Mouse (Mus musculus) cerebellum, postnatal 25 days (tissue): ENCODE measurements around the gene Psg22.
"Not testable (repeated sequence)": the region's sequence is repeated elsewhere in the genome, so short reads cannot be mapped to it uniquely, and the experiment has no call there.

Experiments
- DNase-seq, 2 experiments: peaks; one replicate each; pipeline ENCODE4 v3.0.0; 2021; ENCODE audit warnings: mixed read lengths in 2 of 2

The Psg22 gene

DNA sequence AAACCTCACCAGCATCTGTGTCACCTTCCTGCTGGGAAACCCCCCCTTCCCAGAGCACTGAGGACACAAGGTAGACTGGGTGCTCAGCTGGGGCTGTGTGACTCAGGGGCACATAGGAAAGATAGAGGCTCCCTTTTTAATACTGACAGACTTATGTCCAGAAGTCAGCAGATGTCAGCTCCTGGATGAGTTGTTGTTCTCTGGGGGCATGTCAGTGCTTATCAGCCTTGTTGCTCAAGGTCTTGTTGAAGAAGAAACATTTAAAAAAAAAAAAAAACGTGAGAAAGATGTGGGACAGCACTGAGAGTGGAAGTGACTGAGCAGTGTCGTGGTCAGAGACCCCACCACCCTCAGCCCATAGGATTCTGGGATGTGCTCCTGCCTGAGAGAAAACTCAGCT, at the start of gene Psg22:
Gene Psg22 (plus strand): TSS at position 301 of the 400 bp plus-strand sequence.
- no peak for DNase-seq

DNA sequence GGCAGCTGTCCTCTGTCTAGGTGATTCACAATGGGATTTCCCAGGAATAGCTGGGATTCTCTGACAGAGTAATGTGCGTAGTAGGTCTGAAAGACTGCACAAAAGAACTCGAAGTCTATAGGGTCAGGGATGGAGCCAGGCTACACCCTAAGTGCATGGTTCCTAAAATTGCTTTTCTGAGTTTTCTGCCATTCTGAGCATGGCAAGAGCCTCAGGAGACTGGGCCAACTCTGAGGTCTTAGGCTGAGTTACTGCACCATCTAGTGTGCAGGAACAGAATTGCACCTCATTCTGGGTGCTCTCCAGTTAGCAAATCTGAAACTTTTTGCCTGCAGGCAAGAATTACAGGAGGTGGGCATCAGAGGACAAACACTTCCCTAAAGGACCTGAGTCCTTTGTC, 38.1 kb upstream of the Psg22 start:
- peak; percentile 54 to 70 for DNase-seq

DNA sequence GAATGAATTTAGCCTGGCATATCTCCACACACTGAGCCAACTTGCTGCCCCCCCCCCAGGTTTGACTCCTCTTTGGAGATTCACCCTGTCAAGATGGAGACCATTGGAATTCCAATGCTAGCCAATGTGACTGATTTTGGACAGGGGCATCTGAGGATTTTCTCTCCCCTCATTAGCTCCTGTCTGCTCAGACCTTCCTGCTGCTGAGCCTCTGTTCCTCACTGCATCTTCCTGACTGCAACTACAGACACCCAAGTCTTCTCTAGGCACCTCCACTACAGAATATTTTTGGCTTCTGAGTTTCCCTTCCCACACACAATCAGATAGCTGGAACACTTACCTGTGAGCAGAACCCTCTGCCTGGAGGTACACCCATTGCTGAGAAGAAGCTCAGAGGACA, 32.3 kb upstream of the Psg22 start:
- DNase-seq = no peak

DNA sequence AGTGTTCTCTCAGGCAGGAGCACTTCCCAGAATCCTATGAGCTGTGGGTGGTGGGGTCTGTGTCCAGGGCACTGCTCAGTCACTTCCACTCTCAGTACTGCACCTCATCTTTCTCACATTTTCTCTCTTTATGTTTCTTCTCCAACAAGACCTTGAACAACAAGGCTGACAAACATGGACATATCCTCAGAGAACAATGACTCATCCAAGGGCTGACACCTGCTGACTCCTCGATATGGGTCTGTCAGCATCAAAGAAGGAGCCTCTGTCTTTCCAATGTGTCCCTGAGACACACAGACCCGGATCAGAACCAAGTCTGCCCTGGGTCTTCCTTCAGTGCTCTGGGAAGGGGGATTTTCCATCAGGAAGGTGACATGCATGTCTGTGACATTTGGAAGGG, 31.8 kb upstream of the Psg22 start, which contains the start of gene Psg20:
Gene Psg20 (minus strand): TSS at position 101 of the 400 bp plus-strand sequence.
- DNase-seq = no peak

DNA sequence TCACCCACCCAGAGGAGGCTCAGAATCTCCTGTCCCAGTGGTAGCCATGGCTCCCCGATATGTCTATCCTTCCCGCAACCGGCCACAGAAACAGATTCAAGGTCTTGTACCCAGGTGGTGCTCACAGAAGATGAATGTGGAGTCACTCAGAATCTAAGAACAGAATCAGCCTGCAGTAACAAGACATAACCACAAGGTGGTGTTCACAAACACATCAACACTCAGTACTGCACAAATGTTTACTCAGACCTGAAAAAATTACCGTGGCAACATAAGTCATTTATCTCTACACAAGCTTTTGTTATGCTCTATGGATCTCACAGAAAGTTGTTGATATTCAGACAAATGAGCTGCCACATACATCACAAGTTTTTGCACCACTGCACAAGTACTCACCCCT, 7.6 kb upstream of the Psg22 start:
- not testable (repeated sequence) for DNase-seq

DNA sequence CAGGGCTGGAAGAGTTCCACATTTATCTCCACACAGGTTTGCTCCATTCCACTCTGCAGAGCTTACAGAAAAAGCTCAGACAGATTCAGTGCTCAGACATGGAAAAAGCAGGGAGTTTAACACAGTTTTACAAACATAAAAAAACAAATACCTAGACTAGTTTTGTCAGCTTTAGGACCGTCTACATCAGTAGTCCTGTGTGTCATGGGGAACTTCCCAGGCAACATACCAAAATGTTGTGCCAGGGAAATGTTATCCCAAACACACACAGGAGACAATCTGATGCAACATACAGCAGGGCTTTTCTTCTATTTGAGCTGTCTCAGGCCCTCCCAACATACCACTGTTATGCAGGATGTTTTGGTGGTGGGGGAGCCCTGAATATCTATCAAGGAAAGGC, 7.0 kb upstream of the Psg22 start:
- DNase-seq = no peak

DNA sequence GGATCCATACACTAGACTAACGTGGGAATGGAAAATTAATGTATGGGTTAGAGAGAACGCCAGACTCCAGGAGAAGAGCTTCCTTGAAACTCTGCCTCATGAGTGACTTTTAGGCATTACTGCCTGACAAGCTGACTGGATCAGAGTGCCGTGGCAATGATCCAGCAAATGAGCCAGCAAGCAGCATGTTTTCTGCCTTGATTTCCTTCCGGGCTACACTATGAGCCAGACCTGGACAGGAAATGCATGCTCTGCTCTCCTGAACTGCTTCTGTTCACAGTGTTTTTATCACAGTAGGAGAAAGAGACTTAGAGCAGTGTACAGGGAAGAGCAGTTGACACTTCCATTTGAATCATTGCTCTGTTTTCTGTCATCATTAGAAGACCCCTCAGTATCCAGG, 2.3 kb upstream of the Psg22 start:
- DNase-seq = no peak

DNA sequence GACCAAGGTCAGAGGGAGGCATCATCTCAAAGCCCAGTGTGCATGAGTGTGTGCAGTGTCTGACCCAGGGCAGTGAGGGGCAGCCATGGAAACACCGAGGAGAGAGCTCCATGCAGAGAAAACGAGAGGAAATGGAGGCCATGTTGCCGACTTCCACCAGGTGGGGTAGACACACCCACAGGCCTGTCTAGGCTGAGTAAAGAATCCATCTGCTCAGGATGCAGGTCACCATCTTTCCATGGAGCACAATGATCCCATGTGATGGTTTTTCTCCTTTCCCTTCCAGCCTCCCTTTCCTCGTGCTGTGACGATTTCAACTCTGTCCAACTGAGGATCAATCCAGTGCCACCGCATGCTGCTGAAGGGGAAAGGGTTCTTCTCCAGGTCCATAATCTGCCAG, 6.1 kb downstream of the Psg22 start:
- no peak for DNase-seq

DNA sequence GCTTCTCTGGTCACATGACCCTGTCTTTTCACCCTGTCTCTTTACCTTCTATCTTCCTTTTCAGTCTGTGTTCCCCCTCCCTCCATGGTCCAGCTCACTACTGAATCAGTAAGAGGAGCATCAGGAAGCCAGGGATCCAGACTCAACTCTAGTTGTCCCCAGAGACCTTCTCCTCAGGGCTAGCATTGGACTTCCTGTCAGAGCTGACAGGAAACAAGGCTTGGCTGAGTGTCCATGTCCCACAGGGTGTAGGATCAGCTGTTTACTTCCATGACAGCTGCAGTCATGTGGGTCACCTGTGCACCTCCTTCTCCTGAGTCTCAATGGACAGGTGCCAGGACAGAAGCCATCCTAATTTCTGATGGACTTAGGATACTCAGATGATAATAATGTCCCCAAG, 8.0 kb downstream of the Psg22 start:
- DNase-seq = not testable (repeated sequence)

DNA sequence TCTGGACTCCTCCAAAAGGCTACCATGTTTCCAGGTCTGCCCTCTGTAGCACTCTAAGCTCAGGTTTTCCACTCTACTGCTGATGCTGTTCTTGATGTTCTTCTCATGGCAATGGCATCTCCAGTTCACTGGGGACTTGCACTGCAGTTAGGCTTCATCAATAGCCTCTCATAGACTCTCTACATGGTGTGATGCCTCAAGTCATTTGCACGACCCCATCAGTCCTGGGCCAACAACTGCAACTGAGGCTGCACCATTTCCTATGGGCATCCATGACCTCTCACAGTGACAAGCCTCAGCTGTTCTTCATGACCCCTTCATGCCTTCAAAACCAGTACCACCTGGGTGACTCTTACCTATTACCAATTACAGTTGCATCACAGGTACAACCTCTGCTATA, 10.5 kb downstream of the Psg22 start:
- DNase-seq = no peak

DNA sequence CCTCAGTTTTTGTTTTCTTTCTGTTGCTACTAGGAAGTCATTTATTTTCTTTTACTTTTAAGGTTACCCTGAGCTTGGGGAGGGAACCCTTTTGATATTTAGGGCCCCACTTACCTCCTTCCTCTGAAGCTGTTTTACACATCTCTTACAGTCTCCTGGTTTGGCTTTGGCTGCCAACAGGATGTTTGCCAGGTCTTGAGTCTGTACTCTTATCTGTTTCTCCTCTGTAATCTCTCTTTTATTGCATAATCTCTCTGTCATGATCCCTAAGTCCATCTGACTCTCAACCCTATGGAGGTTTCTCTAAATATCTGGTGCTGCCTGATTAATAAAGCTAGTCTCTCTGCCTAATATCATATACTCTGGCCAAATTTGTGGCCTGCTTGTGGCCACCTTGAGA, 15.2 kb downstream of the Psg22 start:
- DNase-seq = no peak

DNA sequence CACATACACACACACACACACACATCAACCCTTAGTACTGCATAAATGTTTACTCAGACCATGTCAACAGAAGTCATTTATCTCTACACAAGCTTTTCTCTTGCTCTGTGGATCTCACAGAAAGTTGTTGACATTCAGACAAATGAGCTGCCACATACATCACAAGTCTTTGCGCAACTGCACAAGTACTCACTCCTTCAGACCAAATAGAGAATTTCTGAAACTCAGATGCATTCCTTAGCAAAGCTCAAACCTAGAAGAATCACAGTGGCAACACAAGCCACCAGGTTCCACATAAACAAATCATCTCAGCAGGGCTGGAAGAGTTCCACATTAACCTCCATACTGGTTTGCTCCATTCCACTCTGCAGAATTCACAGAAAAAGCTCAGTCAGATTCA, 16.6 kb downstream of the Psg22 start:
- DNase-seq = no peak

DNA sequence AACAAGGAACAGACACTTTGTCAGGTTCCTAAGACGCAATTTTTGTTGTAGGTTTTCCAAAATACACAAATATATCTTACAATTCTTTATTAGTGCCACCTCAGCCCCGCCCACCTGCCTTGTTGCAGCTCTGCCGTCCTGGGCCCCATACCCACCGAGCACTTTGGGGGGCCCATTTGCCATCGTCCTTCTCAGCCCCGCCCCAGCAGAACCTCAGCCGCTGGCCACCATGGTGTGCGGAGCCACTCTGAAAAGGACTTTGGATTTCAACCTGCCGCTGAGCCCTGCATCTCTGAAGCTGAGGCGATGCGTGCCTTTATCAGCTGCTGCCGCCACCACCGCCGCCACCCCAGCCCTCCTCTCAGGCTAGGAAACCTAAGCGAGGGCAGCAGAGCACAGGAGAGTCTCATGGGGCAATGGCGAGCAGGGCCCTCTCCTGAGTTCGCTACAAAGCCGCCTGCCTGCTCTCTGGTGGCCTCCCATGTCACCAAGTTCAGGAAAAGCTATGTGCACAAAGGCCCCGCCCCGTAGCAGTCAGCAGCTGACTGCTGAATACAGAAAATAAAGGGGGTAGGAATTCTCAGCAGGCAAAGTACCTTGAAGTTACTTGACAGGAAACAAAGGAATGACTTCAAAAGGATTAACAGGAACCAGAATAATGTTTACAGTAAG, 28.4 kb downstream of the Psg22 start:
- DNase-seq = peak; percentile 3 to 7

DNA sequence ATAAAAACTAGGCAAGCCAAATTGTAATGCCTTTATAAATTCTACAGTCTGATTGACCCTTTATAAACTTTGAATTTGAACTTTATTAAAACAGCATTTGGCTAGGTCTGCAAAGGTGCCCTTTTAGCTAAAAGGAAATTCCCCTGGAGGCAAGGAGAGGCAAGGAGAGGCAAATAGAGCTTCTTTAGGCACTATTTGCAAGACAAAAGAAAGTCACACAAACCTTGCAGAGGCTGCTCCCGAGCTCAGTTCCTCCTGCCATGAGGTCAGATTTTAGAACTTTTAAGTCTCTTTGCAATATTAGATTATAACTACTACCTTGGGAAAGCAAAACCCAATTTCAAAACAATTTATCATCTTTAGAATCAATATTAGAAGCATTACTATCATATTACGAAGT, 29.5 kb downstream of the Psg22 start:
- not testable (repeated sequence) for DNase-seq

DNA sequence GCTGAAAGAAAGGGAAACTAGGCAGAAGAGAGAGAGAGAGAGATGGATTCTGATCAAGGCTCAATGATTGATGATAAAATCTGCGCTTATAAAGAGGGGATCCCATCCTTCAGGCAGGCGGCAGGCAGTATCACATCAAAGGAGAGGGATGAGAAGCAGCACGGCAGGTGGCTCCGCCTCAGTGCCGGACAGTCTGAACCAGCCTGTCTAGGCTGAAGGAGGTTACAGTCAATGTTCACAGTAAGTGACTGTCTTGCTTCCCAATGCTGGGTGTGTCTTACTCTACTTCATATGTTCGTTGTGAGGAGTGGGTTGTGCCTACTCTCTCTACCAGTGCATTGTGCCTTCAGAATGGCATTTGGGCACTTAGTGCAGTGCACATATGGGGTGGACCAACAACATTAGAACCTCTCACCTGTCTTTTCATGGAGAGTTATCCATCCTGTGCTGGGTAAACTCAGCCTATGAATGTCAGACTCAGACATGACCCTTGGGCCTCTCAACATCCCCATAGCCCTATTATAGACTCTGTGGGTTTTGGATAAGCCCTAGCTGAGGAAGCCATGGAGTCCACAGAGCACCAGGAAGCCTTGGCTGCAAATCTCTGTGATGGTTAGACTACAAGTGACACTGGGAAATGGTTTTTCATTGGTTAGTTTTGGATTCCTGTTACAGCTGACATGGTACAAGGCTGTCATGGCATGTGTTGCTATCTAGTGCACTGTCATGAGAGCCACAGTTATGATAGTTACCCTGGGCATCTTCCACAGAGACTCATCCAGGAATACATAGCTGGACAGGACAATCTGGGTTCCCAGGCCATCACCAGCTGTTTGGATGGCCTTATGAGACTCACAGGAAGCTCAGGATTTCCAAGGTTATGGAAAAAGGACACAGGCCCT, 31.4 kb downstream of the Psg22 start:
- DNase-seq = no peak

DNA sequence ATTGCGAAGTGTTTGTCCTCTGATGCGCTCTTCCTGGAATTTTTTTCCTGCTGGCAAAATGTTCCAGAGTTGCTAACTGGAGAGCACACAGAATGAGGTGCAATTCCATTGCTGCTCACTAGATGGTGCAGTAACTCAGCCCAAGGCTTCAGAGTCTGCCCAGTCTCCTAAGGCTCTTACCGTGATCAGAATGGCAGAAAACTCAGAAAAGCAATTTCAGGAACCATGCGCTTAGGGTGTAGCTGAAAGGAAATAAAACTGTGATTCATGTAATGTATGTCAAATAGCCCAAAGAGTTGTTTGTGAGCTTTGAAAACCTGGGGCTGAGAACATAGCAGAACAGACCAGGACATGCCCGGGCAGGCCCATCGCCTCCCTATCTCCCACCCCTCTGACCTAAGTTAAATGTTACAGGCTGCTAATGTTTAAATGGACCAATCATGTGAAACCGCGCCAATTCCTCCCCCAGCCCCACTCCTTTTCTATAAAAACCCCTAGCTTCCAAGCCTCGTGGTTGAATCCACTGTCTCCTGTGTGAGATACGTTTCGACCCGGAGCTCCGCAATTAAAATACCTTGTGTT, 32.1 kb downstream of the Psg22 start:
- peak; percentile 57 to 79 for DNase-seq

DNA sequence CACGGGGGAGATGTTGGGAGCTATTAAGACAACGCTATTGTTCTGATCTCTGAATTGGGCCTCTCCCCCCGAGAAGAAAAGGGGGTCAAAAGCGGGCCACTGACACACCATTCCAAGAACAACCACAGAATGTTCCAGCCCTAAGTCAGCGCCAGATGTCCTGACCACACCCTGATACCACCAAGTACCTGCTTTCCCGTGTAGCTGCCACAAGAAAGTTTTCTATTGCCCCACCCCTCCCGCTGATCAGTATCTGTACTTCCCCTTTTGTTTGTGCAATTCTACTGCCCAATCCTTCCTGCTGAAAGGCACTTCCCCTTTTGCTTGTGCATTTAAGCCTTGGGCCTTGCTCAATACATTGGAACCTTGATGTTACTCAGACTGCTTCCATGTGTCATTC, 42.3 kb downstream of the Psg22 start:
- not testable (repeated sequence) for DNase-seq

DNA sequence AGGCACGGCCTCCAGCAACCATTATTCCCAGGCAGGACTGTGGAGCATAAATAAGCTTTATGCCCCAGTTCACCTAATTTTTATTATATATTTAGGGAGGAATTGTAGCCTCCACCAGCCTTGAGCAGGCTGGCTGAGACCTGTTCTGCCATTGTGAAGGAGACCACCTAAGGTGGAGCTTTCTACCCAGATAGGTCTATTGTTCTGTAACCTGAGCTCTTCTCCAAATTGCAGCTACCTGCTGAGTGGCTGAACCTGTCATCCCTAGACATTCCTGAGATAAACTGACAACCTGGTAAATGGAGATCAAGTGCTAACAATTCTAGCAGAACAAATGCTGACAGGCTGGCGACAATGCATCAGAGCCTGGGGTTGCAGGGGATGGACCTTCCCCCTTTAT, 45.0 kb downstream of the Psg22 start:
- DNase-seq = not testable (repeated sequence)
